Mouse (Mus musculus): ENCODE measurements at regions not wholly inside any gene's neighbourhood (a gene's known extent, or its start where the extent isn't known, plus 50 kb on each side); places are given as distances from the start of the nearest gene placed in this dataset.

- DNase-seq, result peak; percentile 21
Measured at GRCm38 (mm10) chr10:95032760-95033716, 88.4 kb upstream of the Plxnc1 start.

- no peak for DNase-seq
Measured at GRCm38 (mm10) chr10:95031371-95031770, 86.7 kb upstream of the Plxnc1 start.

GRCm38 (mm10) chr10:95030801-95031200 lies 86.2 kb upstream of the Plxnc1 start:
- no peak for DNase-seq

- DNase-seq, result no peak
Measured at GRCm38 (mm10) chr10:95029554-95029953, 84.9 kb upstream of the Plxnc1 start.

GRCm38 (mm10) chr10:95025569-95026327 lies 81.1 kb upstream of the Plxnc1 start:
- DNase-seq, result no peak

GRCm38 (mm10) chr10:95021209-95021608 lies 76.6 kb upstream of the Plxnc1 start:
- no peak for DNase-seq

- DNase-seq, result no peak
Measured at GRCm38 (mm10) chr10:95016896-95017295, 72.3 kb upstream of the Plxnc1 start.

- DNase-seq, result no peak
Measured at GRCm38 (mm10) chr10:95015298-95015951, 70.8 kb upstream of the Plxnc1 start.

GRCm38 (mm10) chr10:95013946-95014345 lies 69.3 kb upstream of the Plxnc1 start:
- peak; percentile 84 for DNase-seq

- no peak for DNase-seq
Measured at GRCm38 (mm10) chr10:95013213-95013915, 68.7 kb upstream of the Plxnc1 start.

- DNase-seq, result no peak
Measured at GRCm38 (mm10) chr10:95010333-95010732, 65.7 kb upstream of the Plxnc1 start.

GRCm38 (mm10) chr10:95009081-95009480 lies 64.4 kb upstream of the Plxnc1 start:
- no peak for DNase-seq

GRCm38 (mm10) chr10:95004065-95004763 lies 59.6 kb upstream of the Plxnc1 start:
- DNase-seq, result peak; percentile 15

- DNase-seq, result no peak
Measured at GRCm38 (mm10) chr10:95003621-95004020, 59.0 kb upstream of the Plxnc1 start.

- DNase-seq, result no peak
Measured at GRCm38 (mm10) chr10:95001650-95002049, 57.0 kb upstream of the Plxnc1 start.

- DNase-seq, result no peak
Measured at GRCm38 (mm10) chr10:94999716-95000115, 55.1 kb upstream of the Plxnc1 start.

Data from adrenal gland, postnatal 10 days (tissue).